13 mouse cellular contexts compared by ENCODE assay signal in the genomic region with DNA sequence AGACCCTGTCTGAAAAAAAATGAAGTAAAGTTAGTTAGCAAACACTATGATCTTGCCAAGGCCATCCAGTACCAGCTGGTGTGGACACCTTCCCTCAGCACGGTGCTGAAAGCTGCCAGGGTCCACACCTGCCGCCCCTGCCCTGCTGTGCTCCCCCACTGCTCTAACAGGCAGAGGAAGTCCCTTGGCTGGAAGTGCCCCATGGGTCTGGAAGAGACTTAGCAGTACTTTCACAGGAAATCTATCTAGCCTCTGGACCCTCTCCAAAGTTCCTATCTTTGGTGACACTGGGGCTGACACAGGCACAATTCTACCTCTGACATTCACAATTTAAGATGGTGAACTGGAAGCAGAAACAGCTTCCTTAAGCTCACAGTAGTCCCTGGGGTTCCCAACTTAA.
DNase-seq lines count a peak whose midpoint lies in the region; ATAC-seq lines count a peak whose summit lies in the region.
"Had no signal": no experiment of that assay in that cellular context is flagged by ENCODE, and none has a peak within 500 bp of the region (broad histone marks: within the 10 kb centered on the region; RNA-seq: fewer than 3 reads in every experiment).

No protein-coding gene starts in this region.

- H3K27ac ChIP-seq in intestine, embryonic 14.5 days (ENCODE audit: low read depth): no peak overlapping the region
- no peak overlapping the region for H3K27ac ChIP-seq in intestine, embryonic 15.5 days
- H3K27ac ChIP-seq: kidney, embryonic 15.5 days had no signal

- H3K4me2 ChIP-seq in intestine, embryonic 14.5 days (ENCODE audit: low read length): no peak overlapping the region
- no peak overlapping the region for H3K4me2 ChIP-seq in intestine, embryonic 15.5 days (replicated peaks)
- H3K4me2 ChIP-seq: kidney, embryonic 15.5 days had no signal

- WGBS in intestine, embryonic 14.5 days: 61% methylated on average over 2 of the region's 2 CpGs
- WGBS in intestine, embryonic 15.5 days: 58% methylated on average over 2 of the region's 2 CpGs

- H3K27me3 ChIP-seq in intestine, embryonic 14.5 days (replicated peaks; ENCODE audit: control insufficient read depth, insufficient read depth, low read length): no peaks in the 10 kb centered on the region
- H3K27me3 ChIP-seq in intestine, embryonic 15.5 days (replicated peaks): no peaks in the 10 kb centered on the region
- H3K27me3 ChIP-seq: kidney, embryonic 15.5 days had no signal

- peaks cover 7% of the 10 kb centered on the region; the same call in 1 of the 2 replicates for H3K36me3 ChIP-seq in intestine, embryonic 14.5 days (ENCODE audit: control insufficient read depth, insufficient read depth, low read length)
- no peaks in the 10 kb centered on the region for H3K36me3 ChIP-seq in intestine, embryonic 15.5 days

- H3K4me1 ChIP-seq in intestine, embryonic 14.5 days (replicated peaks; ENCODE audit: control insufficient read depth, insufficient read depth, low read length): no peaks in the 10 kb centered on the region
- H3K4me1 ChIP-seq in intestine, embryonic 15.5 days (replicated peaks): no peaks in the 10 kb centered on the region
- H3K4me1 ChIP-seq: kidney, embryonic 15.5 days had no signal

- ATAC-seq in intestine, embryonic 14.5 days (replicated peaks; ENCODE audit: low FRiP score, low TSS enrichment, low read depth): no peak
- no peak for ATAC-seq in intestine, embryonic 15.5 days
- ATAC-seq: inflammation-experienced regulatory T-cells, adult 6 months had no signal

- H3K9me3 ChIP-seq in intestine, embryonic 14.5 days (ENCODE audit: control insufficient read depth, low read length): no peaks in the 10 kb centered on the region
- no peaks in the 10 kb centered on the region for H3K9me3 ChIP-seq in intestine, embryonic 15.5 days
- H3K9me3 ChIP-seq: kidney, embryonic 15.5 days had no signal

- no peak overlapping the region for H3K9ac ChIP-seq in intestine, embryonic 14.5 days (ENCODE audit: low read length)
- H3K9ac ChIP-seq in intestine, embryonic 15.5 days: no peak overlapping the region
- H3K9ac ChIP-seq: kidney, embryonic 15.5 days had no signal

- DNase-seq in gastrocnemius, adult 18-20 months (ENCODE audit: low spot score): peak; percentile 66
- DNase-seq in gastrocnemius, adult 8-10 months (ENCODE audit: low spot score in 2 of 2): no peak
- peak; percentile 34 for DNase-seq in intestine, embryonic 14.5 days (ENCODE audit: low spot score)
- peak; percentile 55 for DNase-seq in brain, adult 2 months (ENCODE audit: low read depth, low spot score)
- peak; percentile 18 for DNase-seq in heart, postnatal 4 days
- DNase-seq in embryo, embryonic 9.5 days (ENCODE audit: extremely low spot score): no peak
- DNase-seq: cerebellum, postnatal 25 days; liver; right cerebral cortex, postnatal 4 days; thymus, adult 18-20 months had no signal

- no peak overlapping the region for H3K4me3 ChIP-seq in intestine, embryonic 14.5 days (ENCODE audit: low read depth, low read length)
- H3K4me3 ChIP-seq in intestine, embryonic 15.5 days (replicated peaks): no peak overlapping the region
- H3K4me3 ChIP-seq: kidney, embryonic 15.5 days had no signal

Comparison
In these comparisons a context has a peak if more than half of its experiments do, and no peak if none do; other contexts are left out.
1. DNase-seq: peak in gastrocnemius, adult 18-20 months (single experiment), intestine, embryonic 14.5 days (single experiment), brain, adult 2 months (single experiment) and heart, postnatal 4 days (single experiment); none in gastrocnemius, adult 8-10 months (0 of 2) and embryo, embryonic 9.5 days (single experiment).